Mouse (Mus musculus) G1E-ER4 (cell line): ENCODE measurements around the gene Kif2c. TPM values are rescaled to one million over a fixed set of nuclear protein-coding genes. Genes with fewer than 3 reads are reported as not detected.

Source experiments
- GATA1 ChIP-seq: IDR thresholded peaks from one replicate; pipeline ENCODE4 v1.8.0; 2012; ENCODE audit warnings: low read length, inconsistent platforms
- polyA plus RNA-seq: library from polyadenylated mRNA; stranded (reverse); fragments of >175 nt; gene quantifications from 2 replicates; pipeline ENCODE4 v1.2.3, GENCODE M21; 2012

Kif2c gene
- polyA plus RNA-seq, 1 experiment: 7.1 TPM

DNA sequence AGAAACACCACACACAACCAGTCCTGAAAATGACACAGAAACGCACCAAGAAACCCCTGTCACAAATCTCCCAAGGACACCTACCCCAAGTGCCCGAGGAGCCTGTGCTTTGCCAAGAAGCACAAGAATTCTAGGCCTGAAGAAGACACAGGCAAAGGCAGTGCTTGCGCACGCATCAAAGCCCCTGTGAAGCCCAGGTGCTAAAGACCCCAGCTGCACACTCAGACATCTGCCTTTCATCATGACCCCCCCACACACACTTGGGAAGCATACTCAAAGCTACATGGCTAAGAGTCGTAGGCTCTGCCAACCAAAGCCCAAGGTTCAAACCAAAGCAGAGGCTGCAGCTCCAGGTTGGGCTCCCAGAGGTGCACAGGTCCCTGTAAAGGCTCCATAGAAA lies 66.8 kb downstream of the Kif2c start:
- TF ChIP-seq GATA1: no peak

- no peak for TF ChIP-seq GATA1
These were observed 69.2 kb downstream of the Kif2c start for GRCm38 (mm10) chr4:117113237-117113636.

DNA sequence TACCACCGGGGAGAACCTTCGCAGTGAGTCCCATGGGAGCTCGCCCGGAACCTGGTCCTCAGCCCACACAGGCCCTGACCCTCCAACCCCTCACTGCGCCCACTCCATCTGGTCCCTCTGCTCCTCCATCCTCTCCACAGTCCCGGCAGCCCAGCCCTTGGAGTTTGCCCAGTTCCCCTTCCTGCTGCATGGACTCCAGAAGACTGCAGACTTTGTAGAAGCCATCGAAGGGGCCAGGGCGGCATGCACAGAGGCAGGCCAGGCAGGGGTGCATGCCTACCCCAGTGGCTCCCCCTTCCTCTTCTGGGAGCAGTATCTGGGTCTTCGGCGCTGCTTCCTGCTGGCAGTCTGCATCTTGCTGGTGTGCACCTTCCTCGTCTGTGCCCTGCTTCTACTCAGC lies 71.5 kb downstream of the Kif2c start:
- TF ChIP-seq GATA1: no peak

DNA sequence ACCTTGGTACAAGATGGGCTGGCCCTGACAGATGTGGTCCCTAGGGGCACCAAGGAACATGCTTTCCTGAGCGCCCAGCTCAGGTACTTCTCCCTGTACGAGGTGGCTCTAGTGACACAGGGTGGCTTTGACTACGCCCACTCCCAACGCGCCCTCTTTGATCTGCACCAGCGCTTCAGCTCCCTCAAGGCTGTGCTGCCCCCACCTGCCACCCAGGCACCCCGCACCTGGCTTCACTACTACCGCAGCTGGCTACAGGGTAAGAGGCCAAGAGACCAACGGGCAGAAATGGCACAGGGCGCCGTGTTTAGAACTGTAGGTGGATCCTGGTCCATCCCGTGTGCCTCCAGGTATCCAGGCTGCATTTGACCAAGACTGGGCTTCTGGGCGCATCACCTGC lies 72.2 kb downstream of the Kif2c start:
- TF ChIP-seq GATA1: no peak

Other genes starting within 250 kb of the Kif2c start
- 31.1 and 62.7 TPM in 2 replicates for gene Urod, start 188.2 kb downstream of the Kif2c start, polyA plus RNA-seq
- 10.5 and 24.4 TPM in 2 replicates for gene Hectd3, start 187.3 kb downstream of the Kif2c start, polyA plus RNA-seq
- gene Eif2b3, start 163.2 kb downstream of the Kif2c start, polyA plus RNA-seq: 4.5 and 6.2 TPM in 2 replicates
- gene Ptch2, start 86.6 kb downstream of the Kif2c start, polyA plus RNA-seq: 0.17 and 0.18 TPM in 2 replicates
- gene Btbd19, start 56.9 kb downstream of the Kif2c start, polyA plus RNA-seq: 22.8 and 27.6 TPM in 2 replicates
- 2.6 and 3.4 TPM in 2 replicates for gene Tctex1d4, start 55.8 kb downstream of the Kif2c start, polyA plus RNA-seq
- gene Plk3, start 48.7 kb downstream of the Kif2c start, polyA plus RNA-seq: 6.5 and 9.7 TPM in 2 replicates
- 1,721 and 3,762 TPM in 2 replicates for gene Rps8, start 26.4 kb downstream of the Kif2c start, polyA plus RNA-seq
- not detected in 2 replicates for gene Tmem53, start 69.3 kb upstream of the Kif2c start, polyA plus RNA-seq
- gene Armh1, start 69.5 kb upstream of the Kif2c start, polyA plus RNA-seq: not detected in 2 replicates